Mouse (Mus musculus) cerebellum, adult 9-10 months (tissue): ENCODE measurements around the gene Adra1b.
A peak's percentile ranks its signal among the peaks of the same experiment; 100 is the strongest.

Experiments used
- DNase-seq: peaks from one replicate; pipeline ENCODE4 v3.0.0; 2022

The Adra1b gene

GRCm38 (mm10) chr11:43812535-43812934 lies 88.5 kb downstream of the Adra1b start:
- DNase-seq, result no peak

GRCm38 (mm10) chr11:43807732-43808131 lies 93.3 kb downstream of the Adra1b start:
- no peak for DNase-seq

GRCm38 (mm10) chr11:43795992-43796391 lies 105.0 kb downstream of the Adra1b start:
- no peak for DNase-seq

GRCm38 (mm10) chr11:43790446-43790845 lies 110.6 kb downstream of the Adra1b start:
- no peak for DNase-seq

GRCm38 (mm10) chr11:43783772-43784171 lies 117.2 kb downstream of the Adra1b start:
- DNase-seq, result peak; percentile 57

- no peak for DNase-seq
These were observed 117.9 kb downstream of the Adra1b start for GRCm38 (mm10) chr11:43783106-43783505.

GRCm38 (mm10) chr11:43779551-43779950 lies 121.5 kb downstream of the Adra1b start:
- DNase-seq, result no peak

- DNase-seq, result no peak
These were observed 124.7 kb downstream of the Adra1b start for GRCm38 (mm10) chr11:43776324-43776694.

- DNase-seq, result no peak
These were observed 125.3 kb downstream of the Adra1b start for GRCm38 (mm10) chr11:43775469-43776323.

- no peak for DNase-seq
These were observed 127.3 kb downstream of the Adra1b start for GRCm38 (mm10) chr11:43773725-43774124.

- no peak for DNase-seq
These were observed 130.9 kb downstream of the Adra1b start for GRCm38 (mm10) chr11:43770110-43770509.

- DNase-seq, result no peak
These were observed 133.3 kb downstream of the Adra1b start for GRCm38 (mm10) chr11:43767749-43768148.

- DNase-seq, result peak; percentile 71
These were observed 133.9 kb downstream of the Adra1b start for GRCm38 (mm10) chr11:43766922-43767648.

GRCm38 (mm10) chr11:43758436-43758835 lies 142.6 kb downstream of the Adra1b start:
- DNase-seq, result no peak

- DNase-seq, result no peak
These were observed 145.6 kb downstream of the Adra1b start for GRCm38 (mm10) chr11:43755411-43755810.

- DNase-seq, result no peak
These were observed 146.4 kb downstream of the Adra1b start for GRCm38 (mm10) chr11:43754568-43754967.

GRCm38 (mm10) chr11:43751542-43751941 lies 149.5 kb downstream of the Adra1b start:
- DNase-seq, result no peak

GRCm38 (mm10) chr11:43747233-43748226 lies 153.5 kb downstream of the Adra1b start, which contains the start of gene Ttc1:
Ttc1 (minus strand) TSS chr11:43748008.
- peak; percentile 98 for DNase-seq

GRCm38 (mm10) chr11:43728737-43729301 lies 172.2 kb downstream of the Adra1b start:
- no peak for DNase-seq

GRCm38 (mm10) chr11:43727796-43728195 lies 173.2 kb downstream of the Adra1b start:
- DNase-seq, result no peak
